Mouse (Mus musculus) thymus, adult 2 months (tissue): ENCODE results near the gene Mmp21. TPM values are rescaled to one million over a fixed set of nuclear protein-coding genes. Genes with fewer than 3 reads are reported as not detected.
"Not testable (repeated sequence)": the region's sequence is repeated elsewhere in the genome, so short reads cannot be mapped to it uniquely, and the experiment has no call there.

Source experiments
- DNase-seq: peaks from one replicate; pipeline ENCODE4 v3.0.0; 2021
- H3K27ac ChIP-seq: fragments of 200-500 bp; 2 replicates; pipeline ENCODE4 v1.5.1; 2012; ENCODE audit warnings: low read length, control low read depth; ENCODE audit not compliant: control insufficient read depth, insufficient read depth
- H3K27me3 ChIP-seq: fragments of 200-500 bp; 2 replicates; pipeline ENCODE4 v1.6.1; 2012; ENCODE audit warnings: mild to moderate bottlenecking, low read length, moderate library complexity, mixed read lengths; ENCODE audit not compliant: control insufficient read depth, insufficient read depth
- H3K36me3 ChIP-seq: fragments of 200-500 bp; 2 replicates; pipeline ENCODE4 v1.6.1; 2012; ENCODE audit warnings: mild to moderate bottlenecking, low read length, moderate library complexity; ENCODE audit not compliant: control insufficient read depth, insufficient read depth
- H3K4me1 ChIP-seq: fragments of 200-500 bp; replicated peaks from 2 replicates; pipeline ENCODE4 v1.6.1; 2012; ENCODE audit warnings: low read length; ENCODE audit not compliant: control insufficient read depth, insufficient read depth
- H3K4me3 ChIP-seq: fragments of 200-500 bp; 2 replicates; pipeline ENCODE4 v1.5.1; 2012; ENCODE audit warnings: mild to moderate bottlenecking, low read length, control low read depth, moderate library complexity; ENCODE audit not compliant: control insufficient read depth, insufficient read depth
- CTCF ChIP-seq: fragments of 200-500 bp; IDR thresholded peaks from 2 replicates; pipeline ENCODE4 v1.5.1; 2012; ENCODE audit warnings: mild to moderate bottlenecking, control low read depth, low read length, moderate library complexity, borderline replicate concordance; ENCODE audit not compliant: control insufficient read depth, poor library complexity, insufficient read depth; ENCODE audit errors: extremely low read depth
- POLR2A ChIP-seq: fragments of 200-500 bp; IDR thresholded peaks from 2 replicates; pipeline ENCODE4 v1.6.1; 2012; ENCODE audit warnings: mild to moderate bottlenecking, low read length, control low read depth, moderate library complexity; ENCODE audit not compliant: control insufficient read depth, poor library complexity, insufficient read depth; ENCODE audit errors: extremely low read depth
- WGBS: fragments of 180-500 bp; shearing (Covaris S2); methylation state at CpG from one replicate; pipeline ENCODE4 v1.1.7; 2018; 5-methylcytosine and 5-hydroxymethylcytosine counted together
- polyA plus RNA-seq: library from polyadenylated mRNA; depleted of rRNA; stranded (reverse); fragments of >200 nt; gene quantifications from 2 replicates; pipeline ENCODE4 v1.2.3, GENCODE M21; 2012

The Mmp21 gene
- polyA plus RNA-seq, 1 experiment: not detected

DNA sequence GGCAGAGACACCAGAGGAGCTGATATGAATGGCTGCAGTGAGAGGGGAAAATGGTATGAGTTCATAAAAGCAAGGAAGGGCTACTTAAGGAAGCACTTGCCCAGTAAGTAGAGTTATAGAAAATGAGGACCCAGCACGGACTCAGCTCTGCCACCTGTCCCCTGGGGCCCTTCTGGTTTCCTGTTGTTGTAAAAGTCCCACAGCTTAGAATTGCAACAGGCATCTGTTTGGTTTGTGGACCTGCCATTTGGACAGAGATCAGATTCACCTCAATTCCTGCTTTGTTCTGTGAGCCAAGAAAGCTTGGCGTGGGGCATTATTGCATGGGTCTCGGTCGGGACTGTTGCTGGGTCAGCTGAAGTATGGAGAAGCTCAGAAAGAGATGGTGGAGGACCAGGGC lies 35.5 kb upstream of the Mmp21 start:
- Histone ChIP-seq H3K4me3 (no peak overlapping the region), H3K27ac (no peak overlapping the region), H3K4me1 (no peaks in the 10 kb centered on the region), H3K36me3 (peaks cover 47% of the 10 kb centered on the region), H3K27me3 (no peaks in the 10 kb centered on the region)
- TF ChIP-seq POLR2A (no peak), CTCF (no peak)
- WGBS: 88% methylated on average over 4 of the region's 4 CpGs
- no peak for DNase-seq

DNA sequence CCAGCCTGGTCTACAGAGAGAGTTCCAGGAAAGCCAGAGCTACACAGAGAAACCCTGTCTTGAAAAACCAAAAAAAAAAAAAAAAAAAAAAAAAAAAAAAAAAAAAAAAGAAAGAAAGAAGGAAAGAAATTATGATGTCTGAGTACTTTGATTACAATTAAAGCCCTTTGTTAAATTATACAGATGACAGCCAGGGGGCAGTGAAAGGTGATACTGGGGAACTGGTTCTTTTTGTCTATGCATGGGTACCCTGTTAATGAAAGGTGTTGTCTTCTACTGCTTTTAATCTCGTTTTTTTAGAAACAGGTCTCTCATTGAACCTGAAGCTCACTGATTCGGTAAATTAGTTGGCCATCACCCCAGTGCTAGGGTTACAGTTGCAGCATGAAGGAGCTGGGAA lies 27.4 kb upstream of the Mmp21 start:
- TF ChIP-seq POLR2A (no peak), CTCF (no peak)
- peak; percentile 30 for DNase-seq
- 88% methylated on average over 2 of the region's 2 CpGs for WGBS
- H3K27ac ChIP-seq: no peak overlapping the region
- no peaks in the 10 kb centered on the region for H3K27me3 ChIP-seq
- no peaks in the 10 kb centered on the region for H3K36me3 ChIP-seq
- H3K4me3 ChIP-seq: no peak overlapping the region
- peaks cover 4% of the 10 kb centered on the region for H3K4me1 ChIP-seq

DNA sequence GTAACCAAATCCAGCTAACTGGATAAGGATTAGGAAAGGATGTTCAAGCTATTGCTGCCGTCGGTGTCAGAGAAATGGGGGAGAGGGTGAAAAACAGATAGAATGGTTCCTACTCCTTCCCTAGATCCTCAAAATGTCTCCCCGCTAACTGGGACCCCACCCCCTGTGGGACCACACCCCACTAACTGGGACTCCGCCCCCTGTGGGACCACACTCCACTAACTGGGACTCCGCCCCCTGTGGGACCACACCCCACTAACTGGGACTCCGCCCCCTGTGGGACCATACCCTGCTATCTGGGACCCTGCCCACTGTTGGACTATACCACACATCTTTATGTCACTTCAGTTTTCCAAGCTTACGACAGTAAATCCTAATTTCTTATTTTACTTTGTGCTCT lies 24.0 kb upstream of the Mmp21 start:
- TF ChIP-seq POLR2A (no peak), CTCF (no peak)
- Histone ChIP-seq H3K4me1 (no peaks in the 10 kb centered on the region), H3K27me3 (no peaks in the 10 kb centered on the region), H3K4me3 (no peak overlapping the region), H3K36me3 (no peaks in the 10 kb centered on the region; the same call in 1 of the 2 replicates), H3K27ac (no peak overlapping the region)
- 97% methylated on average over 7 of the region's 7 CpGs for WGBS
- DNase-seq: no peak

DNA sequence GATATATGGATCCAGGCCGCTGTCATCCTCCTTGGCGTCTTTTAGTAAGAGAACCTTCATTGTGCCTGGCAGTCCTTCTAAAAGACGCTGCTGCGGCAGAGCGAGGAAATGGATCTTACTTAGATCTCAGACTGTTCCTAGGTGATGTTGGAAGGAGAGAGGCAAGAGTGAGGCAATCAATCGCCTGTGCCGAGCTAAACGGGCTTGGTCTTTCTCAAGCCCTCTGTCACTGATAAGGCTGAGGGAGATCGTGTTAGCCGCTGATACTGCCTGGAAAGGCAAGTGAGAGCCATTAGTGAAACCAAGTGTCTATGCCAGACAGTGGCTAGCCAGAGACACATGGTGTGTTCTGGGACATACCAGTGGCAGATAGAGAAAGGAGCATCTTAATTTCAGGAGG lies 22.5 kb upstream of the Mmp21 start:
- TF ChIP-seq POLR2A (no peak), CTCF (no peak)
- H3K27ac ChIP-seq: no peak overlapping the region
- no peaks in the 10 kb centered on the region; the same call in 1 of the 2 replicates for H3K36me3 ChIP-seq
- H3K4me1 ChIP-seq: no peaks in the 10 kb centered on the region
- DNase-seq: no peak
- WGBS: 97% methylated on average over 10 of the region's 10 CpGs
- no peak overlapping the region for H3K4me3 ChIP-seq
- no peaks in the 10 kb centered on the region for H3K27me3 ChIP-seq

DNA sequence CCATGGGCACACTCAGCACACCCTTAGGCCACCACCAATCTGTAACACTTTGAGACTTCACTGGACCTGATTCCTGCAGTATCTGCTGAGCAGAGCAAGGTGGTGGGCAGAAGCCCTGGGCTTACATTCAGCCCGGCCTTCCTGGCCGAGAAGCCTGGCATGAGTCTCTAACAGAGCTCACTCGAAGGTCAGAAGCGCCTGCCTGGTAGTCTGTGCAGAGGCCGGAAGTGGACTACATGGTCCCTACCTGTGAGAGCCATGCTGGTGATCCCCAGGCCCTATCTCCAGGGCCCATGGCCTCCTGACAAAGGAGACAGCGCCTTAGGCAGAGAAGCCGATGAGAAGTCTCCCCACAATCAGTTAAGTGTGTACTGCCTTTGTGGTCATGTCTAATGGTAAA lies 21.5 kb upstream of the Mmp21 start:
- Histone ChIP-seq H3K27ac (no peak overlapping the region), H3K27me3 (no peaks in the 10 kb centered on the region), H3K4me3 (no peak overlapping the region), H3K4me1 (no peaks in the 10 kb centered on the region), H3K36me3 (no peaks in the 10 kb centered on the region; the same call in 1 of the 2 replicates)
- WGBS: 99% methylated on average over 7 of the region's 7 CpGs
- no peak for DNase-seq
- no peak for TF ChIP-seq POLR2A

DNA sequence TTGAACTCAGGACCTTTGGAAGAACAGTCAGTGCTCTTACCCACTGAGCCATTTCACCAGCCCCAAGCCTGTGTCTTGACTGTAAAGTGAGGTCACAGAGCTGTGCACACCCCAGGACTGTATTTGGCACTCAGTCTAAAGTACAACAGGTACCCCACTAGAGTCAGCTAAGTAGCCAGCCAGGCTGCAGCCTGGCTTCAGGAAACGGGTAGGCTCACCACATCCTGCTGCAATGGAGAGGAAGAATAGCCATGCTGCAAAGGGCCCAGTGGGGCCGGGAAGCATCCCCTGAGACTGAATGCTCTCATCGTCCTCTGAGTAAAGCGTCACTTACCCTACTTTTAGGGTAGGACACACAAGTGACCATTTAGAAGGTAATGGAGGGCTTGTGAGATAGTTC lies 20.0 kb upstream of the Mmp21 start:
- H3K4me3 ChIP-seq: no peak overlapping the region
- DNase-seq: no peak
- H3K27me3 ChIP-seq: no peaks in the 10 kb centered on the region
- no peak overlapping the region for H3K27ac ChIP-seq
- no peaks in the 10 kb centered on the region; the same call in 1 of the 2 replicates for H3K36me3 ChIP-seq
- TF ChIP-seq POLR2A (no peak), CTCF (no peak)
- no peaks in the 10 kb centered on the region for H3K4me1 ChIP-seq
- 62% methylated on average over 4 of the region's 4 CpGs for WGBS

DNA sequence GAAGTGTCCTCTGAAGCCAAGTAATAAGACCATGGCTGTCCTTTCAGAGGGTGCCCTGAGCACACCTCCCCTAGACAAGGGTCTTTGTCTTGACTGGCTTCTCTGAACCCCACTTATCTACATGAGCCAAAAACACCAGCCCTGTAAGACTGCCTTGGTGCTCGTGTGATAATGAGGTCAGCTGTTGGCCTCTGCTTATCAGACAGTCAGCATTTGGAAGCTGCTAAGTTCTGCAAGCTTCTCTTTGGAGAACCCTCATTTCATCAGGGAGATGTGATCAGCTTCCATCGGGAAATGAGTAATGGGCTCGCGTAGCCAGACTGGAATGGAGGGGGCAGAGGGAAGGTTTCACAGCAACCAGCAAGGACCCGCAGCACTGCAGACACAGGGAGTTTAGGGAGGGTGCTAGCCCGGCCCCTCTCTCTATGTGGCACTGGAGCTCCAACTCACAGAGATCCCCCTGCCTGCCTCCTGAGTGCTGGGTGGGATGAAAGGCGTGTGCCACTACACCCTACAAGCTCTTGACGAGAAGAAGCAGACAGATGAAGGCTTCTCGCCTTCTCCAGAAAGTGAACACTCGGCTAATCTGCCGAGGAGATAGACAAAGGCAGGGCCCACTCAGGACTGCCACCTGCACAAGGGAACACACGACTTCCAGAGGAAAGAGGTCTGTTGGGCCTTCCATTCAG lies 18.3 kb upstream of the Mmp21 start:
- no peak for TF ChIP-seq CTCF
- TF ChIP-seq POLR2A: no peak
- DNase-seq: no peak
- no peak overlapping the region for H3K4me3 ChIP-seq
- WGBS: 95% methylated on average over 12 of the region's 12 CpGs
- H3K36me3 ChIP-seq: no peaks in the 10 kb centered on the region; the same call in 1 of the 2 replicates
- no peaks in the 10 kb centered on the region for H3K27me3 ChIP-seq
- H3K27ac ChIP-seq: no peak overlapping the region
- no peaks in the 10 kb centered on the region for H3K4me1 ChIP-seq

DNA sequence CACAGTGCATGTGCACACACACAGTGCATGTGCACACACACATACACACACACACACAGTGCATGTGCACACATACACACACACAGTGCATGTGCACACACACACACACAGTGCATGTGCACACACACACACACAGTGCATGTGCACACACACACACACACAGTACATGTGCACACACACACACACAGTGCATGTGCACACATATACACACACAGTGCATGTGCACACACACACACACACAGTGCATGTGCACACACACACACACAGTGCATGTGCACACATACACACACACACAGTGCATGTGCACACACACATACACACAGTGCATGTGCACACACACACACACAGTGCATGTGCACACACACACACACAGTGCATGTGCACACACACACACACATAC lies 5.8 kb upstream of the Mmp21 start:
- not testable (repeated sequence) for H3K27ac ChIP-seq, DNase-seq, H3K36me3 ChIP-seq, H3K4me3 ChIP-seq, H3K27me3 ChIP-seq, H3K4me1 ChIP-seq
